Mouse (Mus musculus) stomach, postnatal 0 days (tissue): Measurements from ENCODE around the gene Efna5.

ENCODE experiments used
- CTCF ChIP-seq: IDR thresholded peaks from 2 replicates; pipeline ENCODE4 v1.5.1; 2016; ENCODE audit warnings: antibody characterized with exemption, low read depth, mild to moderate bottlenecking, moderate library complexity
- EP300 ChIP-seq: optimal IDR thresholded peaks from 2 replicates; pipeline ENCODE3; 2016; ENCODE audit warnings: antibody characterized with exemption

DNA sequence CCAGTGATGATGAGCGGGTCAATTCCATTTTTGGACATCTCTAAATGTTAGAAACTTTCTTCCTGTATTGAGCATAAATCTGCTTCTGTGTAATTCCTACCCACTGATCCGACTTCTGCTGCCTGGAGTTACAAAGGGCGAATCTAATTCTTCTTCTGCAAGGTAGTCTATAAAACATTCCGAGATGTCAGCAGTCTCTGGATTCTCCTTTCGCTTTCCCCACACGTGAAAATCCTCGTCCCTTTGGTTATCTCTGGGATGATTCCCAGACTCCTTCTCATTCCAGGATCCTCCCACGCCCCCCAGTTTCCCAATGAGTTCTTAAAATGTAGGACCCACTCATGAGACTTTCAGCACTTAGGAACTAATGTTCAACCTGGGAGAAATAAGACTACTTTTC, 229.4 kb downstream of the Efna5 start:
- TF ChIP-seq CTCF (no peak), EP300 (no peak)
